Mouse (Mus musculus) kidney, adult 11 months (tissue): Measurements from ENCODE around the gene Mlph.

Experiments
- DNase-seq: peaks from one replicate; pipeline ENCODE4 v3.0.0; 2022

Mlph gene

GRCm38 (mm10) chr1:90909631-90910152 is 5.2 kb upstream of the Mlph start:
- DNase-seq: peak; percentile 76

GRCm38 (mm10) chr1:90913231-90913630 is 1.7 kb upstream of the Mlph start:
- no peak for DNase-seq

GRCm38 (mm10) chr1:90917509-90917908 is 2.6 kb downstream of the Mlph start:
- no peak for DNase-seq

- peak; percentile 26 for DNase-seq
These were observed 6.8 kb downstream of the Mlph start for GRCm38 (mm10) chr1:90921687-90922086.

- no peak for DNase-seq
These were observed 11.1 kb downstream of the Mlph start for GRCm38 (mm10) chr1:90926030-90926429.

- DNase-seq: peak; percentile 29
These were observed 12.4 kb downstream of the Mlph start for GRCm38 (mm10) chr1:90927308-90927707.

GRCm38 (mm10) chr1:90927929-90928574 is 13.2 kb downstream of the Mlph start:
- no peak for DNase-seq

GRCm38 (mm10) chr1:90928575-90928934 is 13.7 kb downstream of the Mlph start:
- DNase-seq: peak; percentile 79

- no peak for DNase-seq
These were observed 18.1 kb downstream of the Mlph start for GRCm38 (mm10) chr1:90933001-90933400.

- no peak for DNase-seq
These were observed 22.1 kb downstream of the Mlph start for GRCm38 (mm10) chr1:90936990-90937389.

GRCm38 (mm10) chr1:90939980-90940379 is 25.1 kb downstream of the Mlph start:
- no peak for DNase-seq

- DNase-seq: no peak
These were observed 30.3 kb downstream of the Mlph start for GRCm38 (mm10) chr1:90945171-90945570.

- DNase-seq: no peak
These were observed 32.4 kb downstream of the Mlph start for GRCm38 (mm10) chr1:90947252-90947651.

GRCm38 (mm10) chr1:90949309-90949708 is 34.4 kb downstream of the Mlph start:
- no peak for DNase-seq

- DNase-seq: no peak
These were observed 36.8 kb downstream of the Mlph start for GRCm38 (mm10) chr1:90951670-90952069.

- no peak for DNase-seq
These were observed 37.9 kb downstream of the Mlph start, which contains the start of gene Prlh for GRCm38 (mm10) chr1:90952808-90953207. Gene Prlh (plus strand): TSS chr1:90953108.

GRCm38 (mm10) chr1:90953688-90954087 is 38.8 kb downstream of the Mlph start:
- no peak for DNase-seq

- DNase-seq: peak; percentile 46
These were observed 41.6 kb downstream of the Mlph start for GRCm38 (mm10) chr1:90956245-90957096.

- DNase-seq: no peak
These were observed 47.6 kb downstream of the Mlph start for GRCm38 (mm10) chr1:90962526-90962925.

GRCm38 (mm10) chr1:90962994-90963393 is 48.1 kb downstream of the Mlph start:
- peak; percentile 73 for DNase-seq

- DNase-seq: peak; percentile 85
These were observed 52.7 kb downstream of the Mlph start for GRCm38 (mm10) chr1:90967583-90967982.

GRCm38 (mm10) chr1:90968649-90969048 is 53.8 kb downstream of the Mlph start:
- DNase-seq: no peak

- peak; percentile 73 for DNase-seq
These were observed 54.5 kb downstream of the Mlph start, which contains the start of gene Rab17 for GRCm38 (mm10) chr1:90969347-90969784. Gene Rab17 (minus strand): TSS chr1:90969661.

- DNase-seq: peak; percentile 42
These were observed 55.1 kb downstream of the Mlph start for GRCm38 (mm10) chr1:90969881-90970390.
